Mouse (Mus musculus) CD4-positive, CD25-positive, alpha-beta regulatory T cell, adult 4 months (primary cell): Measurements from ENCODE around the gene Yme1l1. TPM values are rescaled to one million over a fixed set of nuclear protein-coding genes. Genes with fewer than 3 reads are reported as not detected.

Source experiments
- ATAC-seq: one replicate; pipeline ENCODE4 v1.8.0; 2017
- polyA plus RNA-seq, 2 experiments: library from polyadenylated mRNA; unstranded; fragments of 100-300 nt; shearing (Covaris generic); gene quantifications; one replicate each; pipeline ENCODE4 v1.2.1; 2017

Yme1l1 gene
- 100 to 1,000 TPM; 139 to 141 TPM for polyA plus RNA-seq

DNA sequence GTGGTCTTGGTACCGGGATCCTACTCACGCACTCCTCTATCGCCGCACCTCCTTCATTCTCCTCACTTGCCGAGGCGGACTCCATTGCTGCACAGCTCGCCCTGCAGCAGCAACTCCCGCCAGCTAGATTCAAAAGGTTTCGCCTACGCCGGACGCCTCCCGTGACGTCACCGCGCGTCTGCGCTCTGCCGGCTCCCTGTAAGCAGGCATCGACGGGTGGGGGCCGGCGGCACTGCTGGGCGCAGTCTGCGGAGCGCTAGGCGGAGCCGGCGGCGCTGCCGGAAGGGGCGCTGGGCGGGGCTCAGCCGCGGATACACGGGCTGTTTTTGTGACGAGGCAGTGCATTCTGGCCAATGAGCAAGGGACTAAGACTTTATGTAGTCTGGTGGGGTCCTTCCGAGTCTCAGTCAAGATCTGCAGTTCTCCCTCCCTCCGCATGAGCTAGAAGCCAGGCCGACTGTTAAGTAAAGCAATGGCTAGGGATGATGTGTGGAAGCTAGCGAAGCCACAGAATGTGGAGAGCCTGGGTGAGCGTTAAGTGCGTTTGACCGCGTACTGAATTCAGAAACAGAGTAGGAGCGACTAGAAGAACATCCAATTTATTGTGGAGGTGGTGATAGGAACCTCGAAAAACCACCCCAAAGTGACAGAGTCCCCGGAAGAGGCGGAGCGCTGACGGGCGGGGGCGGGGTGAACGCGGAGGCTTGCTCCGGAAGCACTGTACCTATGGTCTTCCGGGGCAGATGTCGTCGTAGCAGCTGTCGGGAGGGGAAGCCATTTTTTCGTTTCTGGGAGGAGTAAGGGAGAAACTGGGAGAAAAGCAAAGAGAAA, at the start of gene Yme1l1, which contains the start of gene Mastl:
Gene Yme1l1, plus strand, starts transcription at position 593 of the 831 bp plus-strand sequence.
Gene Mastl, minus strand, starts transcription at position 248 of the 831 bp plus-strand sequence.
- peak; percentile 90 for ATAC-seq

- ATAC-seq = no peak
Observed at GRCm38 (mm10) chr2:23119573-23119972, 36.6 kb upstream of the Yme1l1 start.

DNA sequence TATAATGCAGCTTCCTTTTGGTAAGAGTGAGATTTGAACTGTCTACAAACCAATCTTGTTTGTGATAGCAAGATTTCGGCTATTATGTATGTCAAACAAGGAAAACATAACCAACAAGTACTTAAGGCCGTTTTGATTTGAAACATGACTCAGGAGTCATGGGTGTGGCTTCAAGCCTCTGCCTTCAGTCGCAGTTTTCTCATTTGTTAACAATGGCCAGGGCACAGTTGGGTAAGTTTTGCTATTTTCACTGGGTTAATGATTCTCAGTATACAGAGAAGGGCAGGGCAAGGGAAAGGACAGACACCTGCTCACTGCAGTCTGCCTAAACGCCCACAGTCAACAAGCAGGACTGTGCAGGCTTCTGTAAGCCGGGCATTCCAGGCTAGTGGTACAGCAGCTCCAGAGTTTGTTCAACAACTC, 959 bp upstream of the Yme1l1 start:
- no peak for ATAC-seq

GRCm38 (mm10) chr2:23156608-23157081, 476 bp downstream of the Yme1l1 start:
- ATAC-seq = peak; percentile 16

- ATAC-seq = peak; percentile 84
Observed at GRCm38 (mm10) chr2:23172305-23172704, 16.1 kb downstream of the Yme1l1 start.

DNA sequence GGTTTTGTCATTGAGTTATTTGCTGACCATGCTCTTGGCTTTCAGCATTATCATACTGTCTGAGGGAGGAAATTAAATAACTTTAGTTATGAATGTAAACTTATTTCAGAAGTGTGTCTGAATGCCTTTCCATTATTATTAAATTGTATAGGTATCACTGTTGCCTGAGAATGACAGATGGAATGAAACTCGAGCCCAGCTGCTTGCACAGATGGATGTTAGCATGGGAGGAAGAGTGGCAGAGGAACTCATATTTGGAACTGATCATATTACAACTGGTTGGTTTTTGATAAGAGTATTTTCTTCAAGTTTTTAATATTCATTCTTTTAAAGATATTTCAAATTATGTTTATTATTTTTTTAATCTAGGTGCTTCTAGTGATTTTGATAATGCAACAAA, 38.2 kb downstream of the Yme1l1 start:
- no peak for ATAC-seq

DNA sequence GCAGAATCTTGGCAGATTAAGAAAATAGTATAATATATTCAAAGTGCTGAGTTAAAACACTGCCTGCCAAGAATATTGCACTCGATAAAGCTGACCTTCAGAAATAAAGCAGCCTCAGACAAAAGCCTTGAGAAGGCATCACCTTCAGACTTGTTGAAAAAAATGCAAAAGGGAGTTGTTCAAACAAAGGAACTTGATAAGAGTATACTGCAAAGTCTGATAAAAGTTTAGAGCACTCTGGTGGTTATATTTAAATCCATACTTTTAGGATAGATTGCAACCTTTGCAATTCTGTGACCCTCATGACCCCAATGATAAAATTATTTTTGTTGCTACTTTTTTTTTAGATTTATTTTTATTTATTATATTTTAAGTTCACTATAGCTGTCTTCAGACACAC, 44.9 kb downstream of the Yme1l1 start:
- no peak for ATAC-seq

DNA sequence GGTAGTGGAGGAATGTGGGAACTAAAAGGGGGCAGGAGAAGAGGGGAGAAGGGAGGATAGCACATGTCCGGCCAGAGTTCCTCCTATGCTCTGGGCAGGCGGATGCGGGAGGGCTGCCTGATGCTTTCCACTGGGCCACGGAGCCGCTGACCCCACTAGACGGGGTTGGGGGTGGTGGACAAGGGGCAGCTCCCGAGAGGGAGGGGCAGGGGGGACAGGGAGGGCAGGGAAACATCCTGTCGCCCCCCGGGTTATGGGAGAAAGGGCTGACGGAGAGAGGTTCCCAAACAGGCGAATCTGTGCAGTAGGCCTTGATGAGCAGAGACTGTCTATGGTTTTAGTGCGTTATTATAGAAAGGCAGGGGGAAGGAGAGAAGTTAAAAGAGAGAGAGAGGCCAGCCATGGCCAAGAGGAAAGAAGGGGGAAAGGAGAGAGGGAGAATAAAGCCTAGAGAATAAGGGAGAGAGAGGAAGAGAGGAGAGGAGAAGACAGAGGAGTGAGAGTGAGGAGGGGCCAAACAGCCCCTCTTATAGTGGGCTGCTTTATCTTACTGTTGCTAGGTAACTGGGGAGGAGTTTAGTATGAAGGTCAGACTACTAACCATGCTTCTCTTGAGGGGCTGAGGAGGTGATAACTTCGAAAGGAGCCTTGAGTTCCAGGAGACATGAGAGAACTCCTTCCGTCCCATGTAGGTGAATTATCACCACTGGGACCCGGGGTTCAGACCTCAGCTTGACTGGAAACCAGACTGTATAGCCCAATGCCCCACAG, 46.9 kb downstream of the Yme1l1 start:
- ATAC-seq = no peak

- no peak for ATAC-seq
Observed at GRCm38 (mm10) chr2:23207070-23207526, 50.9 kb downstream of the Yme1l1 start, which contains the start of gene 4931423N10Rik. TSS of gene 4931423N10Rik (plus strand) at chr2:23207476.

DNA sequence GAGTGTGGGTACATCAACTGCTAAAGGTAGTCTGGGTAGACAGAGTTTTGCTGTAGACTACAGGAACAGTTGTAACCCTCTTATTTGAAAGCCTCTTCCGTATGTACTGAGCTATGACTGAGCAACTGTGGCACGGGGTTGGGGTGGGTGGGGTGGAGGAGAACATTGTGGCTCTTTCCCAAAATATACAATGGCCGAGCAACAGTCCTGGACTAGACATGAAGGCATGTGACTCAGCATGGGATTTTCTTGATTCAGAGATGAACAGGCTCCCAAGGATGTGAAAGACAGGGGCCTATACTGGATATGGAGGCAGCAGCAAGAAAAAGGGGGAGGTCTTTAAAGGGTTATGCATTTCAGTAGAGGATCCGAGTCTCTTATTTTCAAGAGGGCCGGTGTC, 57.5 kb downstream of the Yme1l1 start:
- no peak for ATAC-seq

- ATAC-seq = no peak
Observed at GRCm38 (mm10) chr2:23225199-23225598, 69.0 kb downstream of the Yme1l1 start.

- no peak for ATAC-seq
Observed at GRCm38 (mm10) chr2:23228463-23228862, 72.3 kb downstream of the Yme1l1 start.

- ATAC-seq = no peak
Observed at GRCm38 (mm10) chr2:23234065-23234773, 78.0 kb downstream of the Yme1l1 start.

Other genes starting within 250 kb of the Yme1l1 start
- gene Abi1, start 116.1 kb upstream of the Yme1l1 start, polyA plus RNA-seq = 100 to 1,000 TPM; 208 to 259 TPM
- gene Acbd5, start 88.2 kb upstream of the Yme1l1 start, polyA plus RNA-seq = 10 to 100 TPM; 61.5 to 85.5 TPM
- gene Mastl, start 345 bp upstream of the Yme1l1 start, polyA plus RNA-seq = 1 to 10 TPM; 1.5 to 2.8 TPM
- not detected for gene 4931423N10Rik, start 51.1 kb downstream of the Yme1l1 start, polyA plus RNA-seq
- gene Nxph2, start 164.9 kb downstream of the Yme1l1 start, polyA plus RNA-seq = not detected